Mouse (Mus musculus) left cerebral cortex, postnatal 10 days (tissue): ENCODE measurements around the gene Uspl1. TPM values are rescaled to one million over a fixed set of nuclear protein-coding genes. Genes with fewer than 3 reads are reported as not detected.

ENCODE experiments used
- DNase-seq, 2 experiments: peaks; one replicate each; pipeline ENCODE4 v3.0.0; 2021 to 2022; ENCODE audit warnings: low spot score in 2 of 2, mixed read lengths in 1 of 2; ENCODE audit errors: extremely low spot score in 1 of 2
- intact Hi-C: fragments of 180-260 bp; cut with DNase I; formaldehyde crosslinking; loops from one replicate; pipeline ENCODE4 v1.15.1; 2025
- total RNA-seq, 2 experiments: library from RNA; stranded (reverse); gene quantifications; 2 replicates each; pipeline ENCODE4 v1.2.3; 2021

The Uspl1 gene
- total RNA-seq, 2 experiments from 2014 or later: 50.2 to 57.8 TPM

DNA sequence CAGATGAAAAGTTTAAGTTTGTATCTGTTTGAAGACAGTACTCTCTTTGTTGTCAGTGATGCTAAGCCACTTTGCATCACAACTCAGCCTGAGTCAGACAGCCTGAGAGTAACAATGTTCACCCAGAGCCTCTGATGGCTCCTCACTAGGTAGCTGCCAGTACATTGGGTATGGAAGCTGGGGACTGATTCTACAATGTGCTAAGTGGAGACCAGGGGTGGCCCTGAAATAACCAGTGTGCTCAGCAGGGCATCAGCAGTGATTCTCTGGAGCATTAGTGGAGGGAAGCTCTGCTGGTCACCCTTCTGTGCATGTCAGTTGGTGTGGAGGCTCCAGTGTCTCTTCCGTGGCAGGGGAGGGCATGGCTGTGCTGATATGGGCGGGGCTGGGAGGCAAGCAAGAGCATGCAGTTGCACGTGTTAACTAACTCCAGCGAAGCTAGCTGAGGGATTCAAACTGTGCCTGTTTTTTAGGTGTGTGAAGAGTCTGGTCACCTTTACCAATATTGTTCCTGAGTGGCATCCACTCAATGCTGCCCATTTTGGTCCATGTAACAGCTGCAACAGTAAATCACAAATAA is 19.7 kb downstream of the Uspl1 start:
- intact Hi-C loops: no loop called here
- no peak for DNase-seq

DNA sequence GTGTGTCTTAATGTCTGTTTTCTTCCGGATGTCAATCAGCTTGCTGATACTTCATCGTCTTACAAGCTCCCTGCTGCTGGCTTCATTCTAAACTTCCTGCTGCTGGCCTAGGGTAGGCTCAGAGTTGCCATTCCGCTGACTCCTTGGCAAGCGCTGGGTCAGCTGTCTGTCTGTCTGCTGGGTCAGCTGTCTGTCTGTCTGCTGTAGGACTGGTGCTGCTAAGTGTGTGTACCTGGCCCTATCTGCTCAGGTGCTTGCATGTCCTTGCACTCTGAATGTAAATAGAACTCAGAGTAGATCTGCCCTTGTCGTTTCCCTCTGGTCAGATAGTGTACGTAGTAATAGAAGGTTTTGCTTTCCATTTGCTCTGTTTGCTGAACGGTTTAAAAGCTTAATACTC is 20.7 kb downstream of the Uspl1 start:
- intact Hi-C loops: loop anchor here (5.0 kb wide), 1 partner anchor 417 kb away; no protein-coding TSS in a partner anchor
- DNase-seq: no peak

DNA sequence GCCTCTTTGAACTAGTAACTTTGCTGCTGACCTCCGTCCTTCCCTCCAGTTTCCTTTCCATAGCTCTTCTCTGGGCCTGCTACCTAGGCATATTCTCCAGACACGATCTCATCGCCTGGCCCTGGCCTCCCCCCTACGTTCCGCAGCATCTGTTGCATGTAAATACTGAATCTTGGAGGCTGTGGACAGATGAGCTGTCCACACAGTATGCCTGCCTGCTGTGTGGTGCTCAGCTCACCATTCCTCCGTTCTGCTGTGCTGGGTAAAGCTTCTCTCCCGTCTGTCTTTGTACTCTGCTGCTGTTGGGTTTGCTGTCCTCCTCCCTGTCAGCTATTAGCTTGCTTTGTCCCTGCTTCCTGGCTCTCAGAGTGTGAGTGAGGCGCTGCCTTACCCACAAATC is 21.1 kb downstream of the Uspl1 start:
- intact Hi-C loops: loop anchor here (5.0 kb wide), 1 partner anchor 417 kb away; no protein-coding TSS in a partner anchor
- DNase-seq: no peak

DNA sequence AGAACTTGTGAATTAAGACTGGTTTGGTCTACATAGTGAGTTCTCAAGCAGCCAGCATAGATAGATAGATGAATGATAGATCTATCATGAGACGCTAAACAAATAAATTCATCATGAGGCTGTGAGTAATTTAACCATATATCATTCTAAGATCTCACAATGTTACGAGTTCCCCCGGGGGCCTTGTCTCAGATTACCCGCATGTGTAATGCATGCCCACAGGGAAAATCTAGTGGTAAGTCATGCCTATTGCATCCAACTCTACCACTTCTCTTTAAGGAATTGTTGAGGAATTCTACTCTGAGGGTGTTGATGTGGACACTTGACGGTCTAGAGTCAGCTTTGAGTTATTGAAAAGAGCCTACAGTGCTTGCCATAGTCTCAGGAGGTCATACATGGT is 22.1 kb downstream of the Uspl1 start:
- intact Hi-C loops: loop anchor here (5.0 kb wide), 1 partner anchor 416 kb away; no protein-coding TSS in a partner anchor
- no peak for DNase-seq

DNA sequence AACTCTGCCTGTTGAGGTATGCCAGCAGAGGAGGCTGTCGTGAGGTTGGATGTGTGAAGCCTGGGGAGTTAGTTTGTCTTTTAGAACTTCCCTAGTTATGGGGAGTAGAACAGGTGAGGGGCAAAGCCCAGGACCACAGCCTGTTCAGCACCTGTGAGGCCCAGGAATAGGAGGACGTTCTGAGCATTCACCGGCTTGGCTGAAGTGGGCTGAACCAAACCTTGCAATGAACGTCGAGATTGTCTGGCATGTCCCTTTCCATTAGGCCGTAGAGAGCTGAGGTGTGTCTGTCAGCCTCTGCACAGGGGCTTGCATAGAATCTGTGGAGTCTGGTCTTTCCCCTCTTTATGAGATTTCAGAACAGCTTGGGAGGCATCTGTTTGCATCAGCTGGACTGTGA is 23.5 kb downstream of the Uspl1 start:
- no peak for DNase-seq

DNA sequence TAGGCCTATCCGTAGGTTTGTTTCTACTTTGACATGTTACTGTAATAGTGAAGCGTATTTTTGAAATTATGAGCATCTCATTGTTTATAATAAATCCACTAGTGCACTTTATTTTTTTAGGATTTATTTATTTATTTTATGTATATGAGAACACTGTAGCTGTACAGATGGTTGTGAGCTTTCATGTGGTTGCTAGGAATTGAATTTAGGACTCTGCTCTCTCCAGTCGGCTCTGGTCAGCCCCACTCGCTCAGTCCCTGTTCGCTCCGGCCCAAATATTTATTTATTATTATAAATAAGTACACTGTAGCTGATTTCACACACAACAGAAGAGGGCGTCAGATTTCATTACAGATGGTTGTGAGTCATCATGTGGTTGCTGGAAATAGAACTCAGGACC is 24.6 kb downstream of the Uspl1 start:
- intact Hi-C loops: loop anchor here (5.0 kb wide), 1 partner anchor 414 kb away; no protein-coding TSS in a partner anchor
- no peak for DNase-seq

More for the DNA sequence above, 23.5 kb downstream of the Uspl1 start:
- intact Hi-C loops: loop anchor here (5.0 kb wide), 1 partner anchor 415 kb away; no protein-coding TSS in a partner anchor

DNA sequence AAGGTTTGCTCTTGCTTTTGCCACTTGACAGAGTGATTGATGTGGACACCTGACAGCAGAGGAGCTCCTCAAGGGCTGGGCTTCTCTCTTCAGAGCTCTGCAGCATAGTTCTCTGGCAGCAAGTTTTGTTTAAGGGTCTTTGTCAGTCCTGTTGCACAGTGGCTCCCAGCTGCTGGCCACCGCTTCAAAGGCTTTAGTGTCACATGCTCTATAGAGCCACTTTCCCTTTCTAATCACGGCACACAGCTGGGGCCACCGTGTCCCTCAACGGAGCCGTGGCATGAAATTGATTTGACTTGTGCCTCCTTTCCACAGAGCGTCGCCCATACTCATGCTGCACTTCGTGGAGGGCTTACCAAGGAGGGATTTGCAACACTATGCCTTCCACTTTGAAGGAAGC is 25.2 kb downstream of the Uspl1 start:
- intact Hi-C loops: loop anchor here (5.0 kb wide), 1 partner anchor 413 kb away; no protein-coding TSS in a partner anchor

DNA sequence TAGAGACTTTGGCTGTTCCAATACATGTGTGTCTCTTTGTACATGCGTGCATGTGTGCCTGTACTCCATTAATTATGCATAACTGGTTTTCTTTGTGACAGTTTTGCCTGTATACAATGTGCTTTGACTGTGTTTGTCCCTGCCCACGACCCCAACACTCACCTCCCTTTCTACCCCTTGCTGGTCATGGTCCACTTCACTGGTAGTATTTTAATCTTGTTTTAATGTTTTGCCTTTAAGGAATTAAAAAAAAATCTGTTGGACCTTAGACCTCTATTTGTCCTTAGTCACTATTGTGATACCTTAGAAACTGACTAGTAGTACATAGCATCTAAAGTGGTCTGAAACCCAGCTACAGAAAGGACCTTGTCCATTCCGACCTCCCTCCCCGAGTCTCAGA is 26.9 kb downstream of the Uspl1 start:
- intact Hi-C loops: no loop called here
- no peak for DNase-seq

More for the DNA sequence above, 25.2 kb downstream of the Uspl1 start:
- DNase-seq: no peak

DNA sequence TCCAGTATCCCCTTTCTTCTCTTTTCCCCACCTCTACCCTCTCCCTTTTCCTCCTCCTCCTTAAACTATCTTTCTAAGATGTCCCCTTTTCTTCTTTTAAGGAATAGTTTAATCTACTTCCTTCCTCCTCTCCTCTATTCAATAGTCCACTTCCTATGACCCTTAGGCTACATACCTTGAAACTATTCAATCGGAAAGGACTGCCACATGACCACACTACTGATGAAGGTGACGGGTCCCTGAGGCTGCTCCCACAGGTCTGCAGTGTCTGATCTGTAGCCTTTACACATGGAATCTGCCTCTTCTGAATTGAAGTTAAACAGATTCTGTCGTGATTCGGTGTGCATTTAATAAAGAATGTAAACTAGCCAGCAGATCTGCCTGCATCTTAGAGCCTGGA is 28.7 kb downstream of the Uspl1 start:
- intact Hi-C loops: no loop called here
- DNase-seq: no peak

DNA sequence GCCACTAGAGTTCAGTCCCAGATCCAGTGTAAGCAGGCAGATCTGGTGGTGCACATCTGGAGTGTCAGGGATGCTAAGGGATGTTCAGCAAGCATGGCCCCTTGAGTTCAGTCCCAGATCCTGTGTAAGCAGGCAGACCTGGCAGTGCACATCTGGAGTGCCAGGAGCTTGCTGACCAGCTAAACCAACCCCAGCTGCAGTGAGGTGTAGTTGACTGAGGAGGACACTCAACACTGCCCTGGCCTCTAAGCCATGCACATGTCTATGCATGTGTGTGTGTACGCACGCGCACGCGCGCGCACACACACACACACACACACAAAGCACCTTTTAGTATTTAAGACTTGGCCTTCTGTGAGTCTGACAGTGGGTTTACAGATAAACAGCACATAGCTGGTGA is 31.4 kb downstream of the Uspl1 start:
- intact Hi-C loops: no loop called here
- no peak for DNase-seq

DNA sequence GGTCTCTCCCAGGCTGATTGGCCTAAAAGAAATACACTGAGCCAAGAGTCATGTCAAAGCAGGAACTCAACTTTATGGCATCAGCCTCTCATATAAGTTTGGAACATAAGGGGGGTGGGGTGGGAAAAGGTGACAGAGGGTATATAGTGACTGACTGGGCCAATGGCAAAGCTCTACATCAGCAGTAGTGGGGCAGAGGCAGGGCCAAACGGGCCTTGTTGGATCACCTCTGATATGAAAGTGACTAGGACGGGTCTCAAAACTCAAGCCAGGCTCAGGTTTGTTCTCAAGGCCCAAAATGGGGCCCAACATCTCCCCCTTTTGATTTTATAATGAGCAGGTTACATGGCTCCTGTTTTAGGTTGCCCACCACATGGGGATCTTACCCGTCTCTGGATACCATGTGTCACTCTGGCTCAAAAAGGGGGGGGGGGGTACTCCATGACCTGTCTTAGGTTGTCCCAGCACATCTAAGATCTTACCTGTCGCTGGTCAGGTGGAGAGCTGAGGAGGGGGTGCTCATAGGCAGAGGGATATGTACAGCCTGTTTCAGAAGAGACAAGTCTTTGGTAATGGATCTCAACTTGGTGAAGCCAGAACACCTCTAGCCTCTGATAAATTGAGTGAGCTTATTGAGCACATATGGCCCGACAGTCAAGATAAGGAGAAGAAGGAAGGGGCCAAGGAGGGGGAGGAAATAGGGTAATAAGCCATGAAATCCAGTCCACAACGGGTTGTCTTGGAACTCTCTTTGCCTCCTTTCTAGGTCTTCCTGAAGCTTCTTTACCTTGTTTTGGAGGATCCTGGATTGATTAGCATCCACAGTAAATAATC is 33.6 kb downstream of the Uspl1 start:
- no peak for DNase-seq
- intact Hi-C loops: no loop called here

DNA sequence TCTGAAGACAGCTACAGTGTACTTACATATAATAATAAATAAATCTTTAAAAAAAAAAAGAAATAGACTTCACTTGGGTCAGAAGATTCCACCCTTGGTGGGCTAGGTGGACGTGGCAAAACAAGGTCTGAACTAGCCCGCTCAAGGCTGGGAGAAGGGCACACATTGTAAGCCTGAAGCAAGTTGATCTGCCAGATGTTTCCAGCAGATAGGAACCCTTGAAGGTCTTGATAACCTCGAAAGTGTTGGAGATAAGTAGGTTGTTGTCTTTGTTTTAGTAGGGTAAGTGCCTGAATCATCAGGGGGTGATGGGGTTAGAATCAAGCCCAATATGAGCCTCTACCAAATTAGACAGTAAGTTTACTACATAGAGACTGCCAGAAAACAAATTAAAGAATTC is 35.3 kb downstream of the Uspl1 start:
- DNase-seq: no peak
- intact Hi-C loops: no loop called here

DNA sequence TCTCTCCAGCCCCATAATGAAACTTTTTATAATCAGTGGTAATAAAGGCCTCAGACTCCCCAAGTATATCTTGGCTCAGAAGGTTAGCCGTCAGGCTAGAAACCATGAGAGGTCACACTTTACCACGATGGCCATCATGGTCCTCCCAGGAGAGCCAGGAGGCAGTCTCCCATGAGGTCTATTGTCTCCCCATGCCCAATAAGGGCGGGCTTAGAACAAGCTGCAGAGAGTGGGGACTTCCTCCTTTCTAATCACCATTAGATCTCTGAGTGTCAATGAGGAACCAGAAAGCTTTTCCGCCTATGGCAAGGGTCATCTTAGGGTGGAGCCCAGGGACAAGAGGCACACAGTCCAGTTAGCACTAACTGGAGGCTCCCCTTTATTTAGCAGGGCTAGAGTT is 37.2 kb downstream of the Uspl1 start:
- intact Hi-C loops: no loop called here
- no peak for DNase-seq

DNA sequence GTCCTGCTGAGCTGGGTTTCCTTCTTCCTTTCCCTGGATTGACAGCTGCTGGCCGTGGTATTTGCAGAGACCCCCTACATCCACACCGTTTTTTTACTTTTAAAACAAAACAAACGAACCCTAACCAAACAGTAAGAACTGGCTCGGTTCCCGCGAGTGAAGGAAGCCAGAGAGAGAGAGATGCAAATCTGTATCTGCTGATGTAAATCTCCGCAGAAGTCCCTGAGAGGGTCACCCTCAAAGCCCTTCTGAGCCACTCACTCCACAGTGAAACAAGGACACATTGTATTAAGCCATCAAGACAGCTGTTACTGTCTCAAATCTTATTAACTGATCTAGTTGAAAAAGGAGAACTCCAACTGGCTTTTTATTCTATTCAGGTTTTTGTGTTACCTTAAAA is 40.5 kb downstream of the Uspl1 start:
- intact Hi-C loops: no loop called here
- peak in 1 of 2 experiments; percentile 43 for DNase-seq

DNA sequence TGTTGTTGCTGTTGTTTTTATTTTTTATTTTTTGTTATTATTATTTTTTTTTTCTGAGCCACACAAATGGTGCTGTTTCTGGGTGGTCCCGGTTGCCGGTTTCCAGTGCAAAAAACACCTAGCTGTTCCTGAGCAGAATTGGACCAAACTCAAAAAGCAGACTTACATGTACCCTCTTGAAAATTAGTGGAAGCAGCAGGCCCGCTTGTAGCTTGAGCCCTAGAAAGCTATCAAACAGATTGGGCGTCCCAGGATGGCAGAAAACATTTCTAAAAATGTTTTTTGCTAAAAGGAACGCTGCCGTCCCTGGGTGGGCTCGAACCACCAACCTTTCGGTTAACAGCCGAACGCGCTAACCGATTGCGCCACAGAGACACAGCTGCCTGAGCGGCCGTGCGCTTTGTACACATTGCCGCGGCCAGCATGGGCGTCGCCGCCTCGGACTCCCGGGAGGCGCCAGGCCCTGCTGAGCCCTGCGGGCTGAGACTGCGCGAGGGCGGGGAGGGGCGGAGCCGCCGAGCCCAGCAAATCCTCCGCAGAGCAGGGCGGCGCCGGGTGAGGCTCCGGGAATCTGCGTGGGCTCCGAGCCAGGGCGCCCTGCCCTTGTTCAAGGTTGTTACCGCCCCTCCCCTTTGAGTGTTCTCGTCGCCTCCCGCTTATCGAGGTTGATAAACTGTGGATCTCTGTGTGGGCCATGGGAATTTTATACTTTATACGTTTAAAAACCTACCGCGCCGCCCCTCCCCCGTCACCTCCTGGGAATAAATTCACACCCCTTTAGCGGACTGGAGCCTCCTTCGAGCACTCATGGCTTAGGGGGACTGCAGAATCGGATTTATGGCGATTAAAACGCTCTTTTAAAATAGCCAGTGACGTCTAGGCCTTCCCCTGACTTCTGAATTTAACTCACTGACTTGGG is 44.8 kb downstream of the Uspl1 start:
- DNase-seq: peak; percentile 93 to 98
- intact Hi-C loops: no loop called here

DNA sequence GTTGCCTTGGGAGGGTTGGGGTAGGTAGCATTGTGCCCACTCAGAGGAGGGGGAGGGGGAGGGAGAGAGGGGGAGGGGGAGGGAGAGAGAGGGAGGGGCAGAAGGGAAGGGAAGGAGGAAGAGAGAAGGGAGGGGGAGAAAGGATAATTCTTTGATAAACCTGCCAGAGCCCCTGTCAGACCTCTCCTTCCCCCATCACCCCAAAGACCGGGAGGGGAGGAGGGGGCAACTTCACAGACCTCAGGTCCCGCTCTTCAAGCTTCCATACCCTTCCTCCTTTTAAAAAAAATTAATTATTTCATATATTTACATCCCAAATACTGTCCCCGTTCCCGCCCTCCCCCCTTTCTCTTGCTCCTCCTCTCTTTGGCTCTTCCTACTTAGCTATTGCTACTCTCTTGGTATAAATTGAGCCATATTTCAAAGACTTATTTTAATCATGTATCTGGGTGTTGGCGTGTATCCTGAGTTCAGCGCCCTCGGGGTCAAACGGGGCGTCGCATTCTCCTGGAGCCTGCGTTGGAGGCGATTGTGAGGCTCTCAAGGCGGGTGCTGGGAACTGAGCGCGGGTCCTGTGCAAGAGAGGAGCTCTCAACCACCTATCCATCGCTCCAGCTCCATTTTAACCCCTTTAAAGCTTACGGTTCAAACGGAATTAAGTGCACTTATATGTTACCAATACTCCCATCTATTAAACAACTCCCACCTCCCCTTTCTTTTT is 45.6 kb downstream of the Uspl1 start:
- intact Hi-C loops: no loop called here
- peak in 1 of 2 experiments; percentile 45 for DNase-seq

DNA sequence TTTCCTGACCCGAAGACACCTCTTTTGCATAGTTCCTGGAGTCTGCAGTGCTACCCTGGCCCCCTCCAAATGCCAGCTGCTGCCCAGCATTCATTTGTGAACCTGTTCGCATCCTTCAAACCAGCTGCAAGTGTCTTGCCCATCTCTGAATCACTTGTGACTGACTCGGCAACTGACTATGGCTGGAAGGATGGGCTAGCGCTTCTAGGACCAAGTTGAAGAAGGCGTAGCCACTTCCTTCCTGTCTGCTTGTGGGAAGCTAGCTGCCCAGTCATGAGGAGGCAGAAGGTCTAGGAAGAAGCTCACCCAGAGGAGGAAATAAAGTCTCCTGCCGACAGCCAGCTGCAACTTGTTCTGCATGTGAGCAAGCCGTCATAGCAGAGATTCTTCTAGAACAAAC is 50.9 kb downstream of the Uspl1 start:
- intact Hi-C loops: no loop called here
- DNase-seq: no peak

DNA sequence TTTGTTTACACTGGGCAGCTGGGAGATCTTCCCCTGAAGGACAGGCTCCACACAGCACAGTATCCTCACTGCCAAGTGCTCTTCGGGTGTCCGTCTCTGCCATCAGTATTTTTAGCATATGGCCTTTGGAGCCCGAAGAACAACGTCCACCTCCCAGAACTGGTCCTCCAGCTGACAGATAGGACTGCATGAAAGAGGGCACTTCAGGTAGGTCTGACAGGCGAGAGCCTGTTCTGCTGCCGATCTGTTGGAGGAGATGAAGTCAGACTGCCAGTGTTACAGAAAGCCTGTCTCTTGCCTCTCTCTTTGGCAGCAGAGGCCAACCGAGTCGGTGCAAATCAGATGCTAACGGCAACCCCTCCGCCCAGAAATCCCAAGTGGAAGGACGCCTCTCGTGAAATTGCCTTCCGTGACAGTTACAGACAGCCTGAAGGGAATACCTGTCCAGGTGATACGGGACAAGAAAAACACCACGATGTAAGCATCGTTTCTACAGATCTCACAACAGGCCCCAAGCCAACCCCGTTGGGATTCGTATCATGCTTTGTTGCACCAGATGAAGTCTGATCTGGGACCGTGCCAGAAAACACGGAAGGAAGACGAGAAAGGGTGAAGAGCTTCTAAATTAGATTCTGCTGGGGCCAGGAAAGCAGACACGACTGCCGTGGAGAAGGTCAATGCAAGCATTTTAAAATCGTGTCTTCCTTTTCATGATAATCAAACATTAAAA is 53.2 kb downstream of the Uspl1 start:
- peak in 1 of 2 experiments; percentile 45 for DNase-seq
- intact Hi-C loops: no loop called here
